Mouse (Mus musculus): Measurements from ENCODE around the gene Mtus2. TPM values are rescaled to one million over a fixed set of nuclear protein-coding genes. Genes with fewer than 3 reads are reported as not detected.

Gene Mtus2
- polyA plus RNA-seq, 1 experiment from 2014 or later = 53.9 TPM

GRCm38 (mm10) chr5:148053609-148053990, 96.5 kb downstream of the Mtus2 start:
- Histone ChIP-seq H3K27me3 (ENCODE audit: control insufficient read depth, insufficient read depth, low read length) (no peaks in the 10 kb centered on the region), H3K36me3 (ENCODE audit: control insufficient read depth, insufficient read depth, low read length) (no peaks in the 10 kb centered on the region), H3K27ac (ENCODE audit: low read depth, low read length) (no peak overlapping the region), H3K4me3 (ENCODE audit: low read depth, low read length) (no peak overlapping the region), H3K9me3 (ENCODE audit: control insufficient read depth, low read length) (no peaks in the 10 kb centered on the region), H3K4me1 (ENCODE audit: control insufficient read depth, insufficient read depth, low read length) (no peaks in the 10 kb centered on the region), H3K4me2 (ENCODE audit: low read depth, low read length) (no peak overlapping the region), H3K9ac (replicated peaks; ENCODE audit: low read depth, low read length) (no peak overlapping the region)
- 86% methylated on average over 4 of the region's 4 CpGs for WGBS
- no peak for ATAC-seq (ENCODE audit: low read depth)

- ATAC-seq (ENCODE audit: low read depth) = no peak
- WGBS = 83% methylated on average over 1 of the region's 1 CpGs
- no peaks in the 10 kb centered on the region for H3K9me3 ChIP-seq (ENCODE audit: control insufficient read depth, low read length)
Observed at GRCm38 (mm10) chr5:148056831-148057230, 99.7 kb downstream of the Mtus2 start.

GRCm38 (mm10) chr5:148057433-148057832, 100.3 kb downstream of the Mtus2 start:
- no peaks in the 10 kb centered on the region for H3K9me3 ChIP-seq (ENCODE audit: control insufficient read depth, low read length)
- no peak overlapping the region for H3K4me2 ChIP-seq (ENCODE audit: low read depth, low read length)
- H3K27ac ChIP-seq (ENCODE audit: low read depth, low read length) = no peak overlapping the region
- no peak overlapping the region for H3K4me3 ChIP-seq (ENCODE audit: low read depth, low read length)
- WGBS = 84% methylated on average over 3 of the region's 3 CpGs
- ATAC-seq (ENCODE audit: low read depth) = no peak
- H3K4me1 ChIP-seq (ENCODE audit: control insufficient read depth, insufficient read depth, low read length) = no peaks in the 10 kb centered on the region
- no peaks in the 10 kb centered on the region for H3K36me3 ChIP-seq (ENCODE audit: control insufficient read depth, insufficient read depth, low read length)
- H3K27me3 ChIP-seq (ENCODE audit: control insufficient read depth, insufficient read depth, low read length) = no peaks in the 10 kb centered on the region
- no peak overlapping the region for H3K9ac ChIP-seq (replicated peaks; ENCODE audit: low read depth, low read length)

More at GRCm38 (mm10) chr5:148056831-148057230, 99.7 kb downstream of the Mtus2 start:
- Histone ChIP-seq H3K9ac (replicated peaks; ENCODE audit: low read depth, low read length) (no peak overlapping the region), H3K27me3 (ENCODE audit: control insufficient read depth, insufficient read depth, low read length) (no peaks in the 10 kb centered on the region), H3K4me3 (ENCODE audit: low read depth, low read length) (no peak overlapping the region), H3K4me1 (ENCODE audit: control insufficient read depth, insufficient read depth, low read length) (no peaks in the 10 kb centered on the region), H3K27ac (ENCODE audit: low read depth, low read length) (no peak overlapping the region), H3K4me2 (ENCODE audit: low read depth, low read length) (no peak overlapping the region), H3K36me3 (ENCODE audit: control insufficient read depth, insufficient read depth, low read length) (no peaks in the 10 kb centered on the region)

GRCm38 (mm10) chr5:148059339-148059738, 102.2 kb downstream of the Mtus2 start:
- no peak overlapping the region for H3K27ac ChIP-seq (ENCODE audit: low read depth, low read length)
- H3K4me3 ChIP-seq (ENCODE audit: low read depth, low read length) = no peak overlapping the region
- no peaks in the 10 kb centered on the region for H3K9me3 ChIP-seq (ENCODE audit: control insufficient read depth, low read length)
- no peak overlapping the region for H3K9ac ChIP-seq (replicated peaks; ENCODE audit: low read depth, low read length)
- H3K36me3 ChIP-seq (ENCODE audit: control insufficient read depth, insufficient read depth, low read length) = no peaks in the 10 kb centered on the region
- H3K4me2 ChIP-seq (ENCODE audit: low read depth, low read length) = no peak overlapping the region
- no peaks in the 10 kb centered on the region for H3K4me1 ChIP-seq (ENCODE audit: control insufficient read depth, insufficient read depth, low read length)
- 72% methylated on average over 3 of the region's 3 CpGs for WGBS
- ATAC-seq (ENCODE audit: low read depth) = no peak
- no peaks in the 10 kb centered on the region for H3K27me3 ChIP-seq (ENCODE audit: control insufficient read depth, insufficient read depth, low read length)

- Histone ChIP-seq H3K36me3 (ENCODE audit: control insufficient read depth, insufficient read depth, low read length) (no peaks in the 10 kb centered on the region), H3K4me3 (ENCODE audit: low read depth, low read length) (no peak overlapping the region), H3K27ac (ENCODE audit: low read depth, low read length) (no peak overlapping the region), H3K9ac (replicated peaks; ENCODE audit: low read depth, low read length) (no peak overlapping the region), H3K27me3 (ENCODE audit: control insufficient read depth, insufficient read depth, low read length) (no peaks in the 10 kb centered on the region), H3K4me1 (ENCODE audit: control insufficient read depth, insufficient read depth, low read length) (no peaks in the 10 kb centered on the region), H3K9me3 (ENCODE audit: control insufficient read depth, low read length) (no peaks in the 10 kb centered on the region), H3K4me2 (ENCODE audit: low read depth, low read length) (no peak overlapping the region)
- ATAC-seq (ENCODE audit: low read depth) = no peak
- 90% methylated on average over 4 of the region's 4 CpGs for WGBS
Observed at GRCm38 (mm10) chr5:148061869-148062268, 104.7 kb downstream of the Mtus2 start.

- Histone ChIP-seq H3K9ac (replicated peaks; ENCODE audit: low read depth, low read length) (no peak overlapping the region), H3K4me1 (ENCODE audit: control insufficient read depth, insufficient read depth, low read length) (no peaks in the 10 kb centered on the region), H3K36me3 (ENCODE audit: control insufficient read depth, insufficient read depth, low read length) (no peaks in the 10 kb centered on the region), H3K27me3 (ENCODE audit: control insufficient read depth, insufficient read depth, low read length) (no peaks in the 10 kb centered on the region), H3K4me3 (ENCODE audit: low read depth, low read length) (no peak overlapping the region), H3K27ac (ENCODE audit: low read depth, low read length) (no peak overlapping the region), H3K9me3 (ENCODE audit: control insufficient read depth, low read length) (no peaks in the 10 kb centered on the region), H3K4me2 (ENCODE audit: low read depth, low read length) (no peak overlapping the region)
- no peak for ATAC-seq (ENCODE audit: low read depth)
- 87% methylated on average over 3 of the region's 3 CpGs for WGBS
Observed at GRCm38 (mm10) chr5:148063745-148064144, 106.6 kb downstream of the Mtus2 start.

GRCm38 (mm10) chr5:148065251-148065650, 108.1 kb downstream of the Mtus2 start:
- Histone ChIP-seq H3K27ac (ENCODE audit: low read depth, low read length) (no peak overlapping the region), H3K4me2 (ENCODE audit: low read depth, low read length) (no peak overlapping the region), H3K36me3 (ENCODE audit: control insufficient read depth, insufficient read depth, low read length) (no peaks in the 10 kb centered on the region), H3K27me3 (ENCODE audit: control insufficient read depth, insufficient read depth, low read length) (no peaks in the 10 kb centered on the region), H3K4me3 (ENCODE audit: low read depth, low read length) (no peak overlapping the region), H3K9ac (replicated peaks; ENCODE audit: low read depth, low read length) (no peak overlapping the region), H3K9me3 (ENCODE audit: control insufficient read depth, low read length) (no peaks in the 10 kb centered on the region), H3K4me1 (ENCODE audit: control insufficient read depth, insufficient read depth, low read length) (no peaks in the 10 kb centered on the region)
- no peak for ATAC-seq (ENCODE audit: low read depth)
- 82% methylated on average over 5 of the region's 5 CpGs for WGBS

- no peak overlapping the region for H3K9ac ChIP-seq (replicated peaks; ENCODE audit: low read depth, low read length)
- ATAC-seq (ENCODE audit: low read depth) = no peak
- no peaks in the 10 kb centered on the region for H3K36me3 ChIP-seq (ENCODE audit: control insufficient read depth, insufficient read depth, low read length)
- no peaks in the 10 kb centered on the region for H3K9me3 ChIP-seq (ENCODE audit: control insufficient read depth, low read length)
- H3K4me2 ChIP-seq (ENCODE audit: low read depth, low read length) = no peak overlapping the region
- 11% methylated on average over 4 of the region's 4 CpGs for WGBS
- H3K4me3 ChIP-seq (ENCODE audit: low read depth, low read length) = no peak overlapping the region
- H3K27ac ChIP-seq (ENCODE audit: low read depth, low read length) = no peak overlapping the region
- no peaks in the 10 kb centered on the region for H3K27me3 ChIP-seq (ENCODE audit: control insufficient read depth, insufficient read depth, low read length)
- no peaks in the 10 kb centered on the region for H3K4me1 ChIP-seq (ENCODE audit: control insufficient read depth, insufficient read depth, low read length)
Observed at GRCm38 (mm10) chr5:148069909-148070308, 112.8 kb downstream of the Mtus2 start.

GRCm38 (mm10) chr5:148071800-148072199, 114.7 kb downstream of the Mtus2 start:
- WGBS = 10% methylated on average over 9 of the region's 9 CpGs
- H3K36me3 ChIP-seq (ENCODE audit: control insufficient read depth, insufficient read depth, low read length) = no peaks in the 10 kb centered on the region
- no peaks in the 10 kb centered on the region for H3K9me3 ChIP-seq (ENCODE audit: control insufficient read depth, low read length)
- no peaks in the 10 kb centered on the region for H3K27me3 ChIP-seq (ENCODE audit: control insufficient read depth, insufficient read depth, low read length)
- no peak overlapping the region for H3K4me3 ChIP-seq (ENCODE audit: low read depth, low read length)
- H3K4me1 ChIP-seq (ENCODE audit: control insufficient read depth, insufficient read depth, low read length) = no peaks in the 10 kb centered on the region
- H3K27ac ChIP-seq (ENCODE audit: low read depth, low read length) = no peak overlapping the region
- no peak for ATAC-seq (ENCODE audit: low read depth)
- no peak overlapping the region for H3K4me2 ChIP-seq (ENCODE audit: low read depth, low read length)
- no peak overlapping the region for H3K9ac ChIP-seq (replicated peaks; ENCODE audit: low read depth, low read length)

- no peak overlapping the region for H3K4me3 ChIP-seq (ENCODE audit: low read depth, low read length)
- H3K9me3 ChIP-seq (ENCODE audit: control insufficient read depth, low read length) = no peaks in the 10 kb centered on the region
- H3K36me3 ChIP-seq (ENCODE audit: control insufficient read depth, insufficient read depth, low read length) = no peaks in the 10 kb centered on the region
- no peak overlapping the region for H3K4me2 ChIP-seq (ENCODE audit: low read depth, low read length)
- no peak overlapping the region for H3K9ac ChIP-seq (replicated peaks; ENCODE audit: low read depth, low read length)
- WGBS = 94% methylated on average over 5 of the region's 5 CpGs
- H3K27ac ChIP-seq (ENCODE audit: low read depth, low read length) = no peak overlapping the region
- H3K27me3 ChIP-seq (ENCODE audit: control insufficient read depth, insufficient read depth, low read length) = no peaks in the 10 kb centered on the region
- ATAC-seq (ENCODE audit: low read depth) = no peak
- no peaks in the 10 kb centered on the region for H3K4me1 ChIP-seq (ENCODE audit: control insufficient read depth, insufficient read depth, low read length)
Observed at GRCm38 (mm10) chr5:148073461-148073860, 116.3 kb downstream of the Mtus2 start.

Measured in neural tube, embryonic 14.5 days (tissue).